Mouse (Mus musculus) left cerebral cortex, adult 11 months (tissue): ENCODE results near the gene Sfr1.

Source experiments
- DNase-seq: peaks from one replicate; pipeline ENCODE4 v3.0.0; 2022; ENCODE audit warnings: low spot score

Sfr1 gene

GRCm38 (mm10) chr19:47752456-47752855 is 21.0 kb downstream of the Sfr1 start:
- no peak for DNase-seq

DNA sequence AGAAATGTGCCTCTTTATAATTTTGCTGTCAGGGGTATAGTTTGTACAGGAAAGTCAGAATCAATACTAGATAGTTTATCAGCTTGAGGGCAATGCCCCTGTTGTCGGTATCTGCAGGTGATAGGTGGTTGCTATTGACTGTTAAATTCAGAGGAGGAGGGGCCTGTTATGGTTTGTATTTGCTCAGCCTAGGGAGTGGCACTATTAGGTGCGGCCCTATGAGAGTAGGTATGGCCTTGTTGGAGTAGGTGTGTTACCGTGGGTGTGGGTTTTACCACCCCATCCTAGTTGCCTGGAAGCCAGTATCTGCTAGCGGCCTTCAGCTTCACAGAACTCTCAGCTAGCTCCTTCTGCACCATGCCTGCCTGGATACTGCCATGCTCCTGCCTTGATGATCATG is 22.4 kb downstream of the Sfr1 start:
- no peak for DNase-seq

DNA sequence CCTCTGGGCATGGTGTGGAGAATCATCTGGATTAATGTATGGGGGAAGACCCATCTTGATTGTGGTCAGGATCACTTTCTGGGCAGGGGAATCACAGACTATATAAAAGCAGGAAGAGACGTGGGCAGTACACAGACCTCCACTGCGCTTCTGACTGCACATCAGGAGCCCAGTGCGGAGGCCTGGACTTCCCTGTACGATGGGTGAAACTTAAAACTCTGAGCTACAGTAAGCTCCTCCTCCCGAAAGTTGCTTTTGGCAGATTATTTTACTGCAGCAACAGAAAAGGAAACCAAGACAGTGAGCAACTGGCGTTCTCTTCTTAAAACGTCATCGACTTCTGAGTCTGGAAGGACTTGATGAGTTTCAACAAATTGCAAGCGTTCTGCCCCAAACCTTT is 23.4 kb downstream of the Sfr1 start:
- no peak for DNase-seq

DNA sequence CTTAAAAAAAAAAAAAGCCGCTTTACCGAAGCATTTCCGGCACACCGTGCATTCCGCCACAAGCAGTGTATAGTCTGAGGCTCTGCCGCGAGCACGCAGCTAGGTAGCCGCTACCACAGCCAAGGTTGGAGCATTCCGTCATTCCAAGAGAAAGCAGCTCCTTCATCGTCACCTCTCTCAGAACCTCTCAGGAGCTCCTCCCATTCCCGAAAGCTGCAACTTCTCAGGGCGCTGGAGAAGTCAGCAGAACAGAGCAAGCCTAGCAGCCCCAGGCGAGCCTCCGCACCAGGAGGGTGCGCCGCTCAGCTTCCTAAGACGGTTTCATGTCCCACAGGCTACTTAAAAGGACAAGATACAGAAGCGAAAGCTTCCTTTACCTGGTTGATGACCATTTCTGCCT is 24.1 kb downstream of the Sfr1 start:
- DNase-seq: no peak

DNA sequence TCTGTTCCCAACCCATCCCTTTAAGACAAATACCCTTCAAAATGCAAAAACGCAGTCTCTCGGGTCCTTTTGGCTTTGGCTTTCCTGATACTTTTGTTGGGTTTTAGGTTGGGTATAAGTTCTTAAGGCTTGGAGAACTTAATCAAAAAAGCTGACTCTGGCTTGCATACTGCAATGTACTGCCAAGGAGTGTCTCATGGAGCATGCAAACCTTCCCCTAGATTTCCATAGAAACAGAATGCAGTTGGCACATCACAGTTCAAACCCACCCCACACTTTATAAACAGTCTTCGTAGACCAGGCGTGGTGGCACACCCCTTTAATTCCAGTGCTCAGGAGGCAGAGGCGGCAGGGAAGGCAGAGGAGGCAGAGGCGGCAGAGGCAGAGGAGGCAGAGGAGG is 46.4 kb downstream of the Sfr1 start:
- DNase-seq: no peak

DNA sequence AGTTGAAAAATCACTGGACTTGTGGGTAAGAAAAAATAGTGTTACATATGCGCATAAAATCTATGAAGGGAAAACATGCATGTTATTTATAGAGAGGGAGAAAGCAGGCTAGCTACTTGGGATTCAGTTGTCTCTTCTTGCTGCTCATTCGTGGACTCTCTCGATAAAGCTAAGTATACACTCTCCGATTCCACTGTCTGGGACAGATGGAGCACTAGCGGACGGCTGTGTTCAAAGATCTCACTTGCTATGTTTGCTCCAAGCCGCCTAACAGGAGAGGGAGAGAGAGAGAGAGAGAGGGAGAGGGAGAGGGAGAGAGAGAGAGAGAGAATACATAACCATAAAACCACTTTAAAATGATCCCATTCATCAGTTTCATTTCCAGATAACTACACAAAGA is 48.7 kb downstream of the Sfr1 start:
- DNase-seq: no peak

GRCm38 (mm10) chr19:47780972-47781371 is 49.5 kb downstream of the Sfr1 start:
- DNase-seq: no peak

GRCm38 (mm10) chr19:47783898-47784297 is 52.4 kb downstream of the Sfr1 start:
- DNase-seq: no peak
